Mouse (Mus musculus) E14TG2a.4 (cell line): ENCODE data around the gene Wfdc10.

Source experiments
- CTCF ChIP-seq: conservative IDR thresholded peaks from 2 replicates; pipeline ENCODE4 v1.5.1; 2014; ENCODE audit warnings: low read length
- POU5F1 ChIP-seq: IDR thresholded peaks from 2 replicates; pipeline ENCODE4 v1.6.1; 2014; ENCODE audit warnings: low read length, borderline replicate concordance

- TF ChIP-seq CTCF (no peak), POU5F1 (no peak)
These were observed 47.1 kb upstream of the Wfdc10 start for GRCm38 (mm10) chr2:164608781-164609180.
